Mouse (Mus musculus) leukemia stem cell, adult 10-12 weeks (primary cell): ENCODE results near the gene Flt1. TPM values are rescaled to one million over a fixed set of nuclear protein-coding genes. Genes with fewer than 3 reads are reported as not detected.

Source experiments
- polyA plus RNA-seq: library from polyadenylated mRNA; stranded (reverse); fragments of >175 nt; gene quantifications from 2 replicates; pipeline ENCODE4 v1.2.3, GENCODE M21; 2012; ENCODE audit warnings: low replicate concordance

Gene Flt1
- polyA plus RNA-seq: 0.62 and 0.97 TPM in 2 replicates

GRCm38 (mm10) chr5:147725831-147726700 is at the start of gene Flt1:
Flt1 (minus strand) TSS chr5:147726011.

Other genes with a start within 250 kb of the Flt1 start
- gene Pomp, start 134.4 kb upstream of the Flt1 start, polyA plus RNA-seq: 12.1 and 13.5 TPM in 2 replicates
- 9.3 and 12.3 TPM in 2 replicates for gene Slc46a3, start 168.8 kb upstream of the Flt1 start, polyA plus RNA-seq
- 0.10 TPM in 1 of 2 replicates, not detected in the other for gene Mtus2, start 231.3 kb upstream of the Flt1 start, polyA plus RNA-seq